Mouse (Mus musculus) monocyte, adult 5-6 weeks (primary cell): ENCODE data around the gene Lypd5. TPM values are rescaled to one million over a fixed set of nuclear protein-coding genes. Genes with fewer than 3 reads are reported as not detected.
A peak's percentile ranks its signal among the peaks of the same experiment; 100 is the strongest.

Experiments
- ATAC-seq: fragments of 153-309, 156-312 bp; replicated peaks from 2 replicates; pipeline ENCODE4 v1.8.0; 2017; ENCODE audit warnings: mild to moderate bottlenecking; ENCODE audit not compliant: low TSS enrichment, insufficient number of reproducible peaks, severe bottlenecking, poor library complexity, low FRiP score
- total RNA-seq: library from RNA; stranded (forward); fragments of 200-1000, 200-491, 200-594 nt; gene quantifications from 3 replicates; pipeline ENCODE4 v1.2.3, GENCODE M21; 2017

The Lypd5 gene
- total RNA-seq, 1 experiment from 2014 or later = not detected

GRCm38 (mm10) chr7:24356081-24356480 is 7.1 kb downstream of the Lypd5 start:
- no peak for ATAC-seq

GRCm38 (mm10) chr7:24357899-24358298 is 8.9 kb downstream of the Lypd5 start:
- ATAC-seq = no peak

DNA sequence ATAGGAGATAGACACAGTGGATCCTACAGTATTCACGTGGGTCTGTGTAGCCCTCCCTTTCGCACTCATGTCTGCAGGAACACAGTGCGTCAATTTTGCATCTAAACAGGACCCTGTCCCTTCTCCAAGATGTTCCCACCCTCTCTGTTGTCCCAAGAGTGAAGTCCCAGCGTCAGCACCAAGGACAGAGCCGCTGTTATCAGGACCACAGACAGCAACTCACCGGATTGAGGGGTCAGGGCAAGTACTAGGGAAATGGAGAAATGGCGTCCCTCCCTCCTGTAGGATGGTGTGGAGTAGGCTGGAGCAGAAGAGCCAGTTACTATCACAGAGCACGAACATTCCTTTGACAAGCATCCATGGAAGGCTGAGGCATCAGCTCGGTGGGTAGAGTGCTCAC is 10.3 kb downstream of the Lypd5 start:
- ATAC-seq = no peak

DNA sequence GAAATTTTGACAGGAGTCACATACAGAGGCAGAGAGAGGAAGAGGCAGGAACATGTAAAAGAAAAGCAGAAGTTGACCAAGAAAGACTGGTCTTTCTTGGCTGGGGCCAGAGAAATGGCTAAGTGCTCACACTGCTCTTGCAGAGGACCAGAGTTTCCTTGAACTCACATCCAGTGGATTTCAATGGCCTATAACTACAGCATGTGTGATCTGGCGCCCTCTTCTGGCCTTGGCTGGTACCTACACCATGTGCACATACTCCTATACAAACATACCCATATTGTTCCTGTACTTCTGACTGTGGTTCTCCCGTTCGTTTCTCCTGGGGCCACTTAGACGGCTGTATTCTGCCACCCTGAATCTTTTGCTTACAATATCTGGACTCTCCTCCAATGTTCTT is 12.0 kb downstream of the Lypd5 start:
- ATAC-seq = no peak

DNA sequence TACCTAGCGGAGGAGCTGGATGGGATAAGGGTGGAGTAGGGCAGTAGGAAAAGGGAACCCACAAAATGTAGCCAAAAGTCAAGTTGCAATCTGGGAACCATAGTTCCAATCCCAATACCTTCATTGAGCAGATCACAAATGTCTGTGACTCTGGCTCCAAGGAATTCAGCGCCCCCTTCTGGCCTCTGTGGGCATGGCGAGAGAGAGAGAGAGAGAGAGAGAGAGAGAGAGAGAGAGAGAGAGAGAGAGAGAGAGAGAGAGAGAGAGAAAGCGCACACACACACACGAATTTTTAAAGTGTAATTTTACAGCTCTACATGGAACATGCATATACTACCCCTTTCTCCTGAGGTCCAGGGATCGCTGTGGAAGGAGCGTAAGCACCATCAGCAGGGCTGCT is 14.2 kb downstream of the Lypd5 start:
- no peak for ATAC-seq

- peak; percentile 62 for ATAC-seq
Observed at GRCm38 (mm10) chr7:24364827-24365226, 15.8 kb downstream of the Lypd5 start.

DNA sequence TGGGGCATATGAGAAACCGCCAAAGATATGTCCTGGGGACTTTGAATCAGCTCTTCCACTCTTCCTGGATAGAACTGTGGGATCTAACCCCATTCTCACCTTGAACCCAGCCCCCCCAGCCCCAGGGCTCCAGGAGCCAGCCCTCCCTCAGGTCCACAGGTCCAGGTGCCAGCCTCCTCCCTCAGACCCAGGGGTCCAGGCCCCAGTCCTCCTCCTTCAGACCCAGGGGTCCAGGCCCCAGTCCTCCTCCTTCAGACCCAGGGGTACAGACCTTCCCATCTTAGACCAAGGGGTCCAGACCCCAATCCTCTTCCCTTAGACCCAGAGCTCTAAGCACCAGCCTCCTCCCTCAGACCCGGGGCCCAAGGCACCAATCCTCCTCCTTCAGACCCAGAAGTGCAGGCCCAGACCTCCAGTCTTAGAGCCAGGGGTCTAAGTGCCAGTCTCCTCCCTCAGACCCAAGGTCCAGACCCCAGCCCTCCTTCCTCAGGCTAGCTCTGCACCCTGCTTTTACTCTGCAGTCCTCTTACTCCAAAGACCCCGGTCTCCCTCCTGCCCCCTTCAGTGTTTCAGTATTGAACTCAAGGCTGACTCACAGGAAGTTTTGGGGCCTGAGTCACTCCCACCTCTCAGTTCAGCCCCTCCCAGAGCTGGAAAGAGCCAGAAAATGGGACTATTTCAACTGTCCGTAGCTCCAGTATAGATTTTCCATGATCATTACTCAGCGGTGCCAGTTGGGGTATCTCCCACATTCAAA is 16.4 kb downstream of the Lypd5 start:
- no peak for ATAC-seq

DNA sequence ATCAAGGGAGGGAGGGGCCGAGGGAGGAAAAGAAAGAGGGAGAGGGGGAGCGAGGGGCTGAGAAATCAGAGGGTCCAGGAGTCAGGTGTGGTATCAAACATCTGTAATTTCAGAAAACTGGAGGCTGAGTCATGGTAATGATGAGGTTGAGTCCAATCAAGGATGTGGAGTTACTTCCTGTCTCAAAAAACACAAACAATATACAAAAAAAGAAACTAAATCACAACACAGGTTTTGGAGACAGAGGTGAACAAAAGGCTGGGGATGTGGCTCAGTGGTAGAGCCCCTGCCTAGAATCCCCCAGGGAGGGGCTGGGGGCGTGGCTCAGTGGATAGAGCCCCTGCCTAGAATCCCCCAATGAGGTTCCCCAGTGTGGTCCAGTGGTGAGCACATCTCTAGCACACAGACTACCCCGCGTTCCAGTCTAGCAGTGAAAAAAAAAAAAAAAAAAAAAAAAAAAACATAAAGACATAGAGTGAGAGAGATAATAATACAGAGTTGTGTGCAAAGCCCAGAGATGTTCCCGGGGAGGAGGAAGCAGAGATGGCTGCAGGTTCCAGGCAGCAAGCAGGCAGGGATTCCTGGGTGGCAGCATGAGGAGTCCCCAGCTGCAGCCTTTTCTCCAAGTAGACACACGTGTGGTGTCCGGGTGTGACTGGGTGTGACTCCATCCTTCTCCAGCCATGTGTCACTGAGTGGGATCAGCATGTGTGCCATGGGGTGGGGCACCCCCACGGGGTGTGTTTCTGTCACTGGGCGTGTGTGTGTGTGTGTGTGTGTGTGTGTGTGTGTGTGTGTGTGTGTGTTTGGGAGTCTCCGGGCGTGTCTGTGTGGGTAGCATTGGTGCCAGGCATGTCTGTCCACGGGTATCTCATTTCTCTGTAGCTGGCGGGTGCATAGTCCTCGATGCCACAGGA is 18.0 kb downstream of the Lypd5 start:
- ATAC-seq = no peak

DNA sequence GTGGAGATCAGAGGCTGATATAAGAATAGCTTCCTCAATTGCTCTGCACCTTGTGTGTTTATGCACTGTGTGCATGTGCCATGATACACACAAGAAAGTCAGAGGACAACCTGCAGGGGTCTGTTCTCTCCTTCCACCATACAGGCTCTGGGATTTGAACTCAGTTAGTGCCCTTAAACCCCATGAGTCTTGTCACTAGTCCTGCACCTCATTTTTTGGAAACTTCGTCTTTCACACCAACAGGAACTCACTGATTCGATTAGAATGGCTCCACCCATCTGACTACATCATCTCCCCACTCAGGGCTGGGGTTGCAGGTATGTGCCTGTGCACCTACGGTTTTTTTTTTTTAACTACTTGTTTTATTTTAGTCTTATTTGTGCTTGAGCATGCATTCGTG is 19.2 kb downstream of the Lypd5 start:
- no peak for ATAC-seq

GRCm38 (mm10) chr7:24368946-24369345 is 19.9 kb downstream of the Lypd5 start:
- ATAC-seq = no peak

DNA sequence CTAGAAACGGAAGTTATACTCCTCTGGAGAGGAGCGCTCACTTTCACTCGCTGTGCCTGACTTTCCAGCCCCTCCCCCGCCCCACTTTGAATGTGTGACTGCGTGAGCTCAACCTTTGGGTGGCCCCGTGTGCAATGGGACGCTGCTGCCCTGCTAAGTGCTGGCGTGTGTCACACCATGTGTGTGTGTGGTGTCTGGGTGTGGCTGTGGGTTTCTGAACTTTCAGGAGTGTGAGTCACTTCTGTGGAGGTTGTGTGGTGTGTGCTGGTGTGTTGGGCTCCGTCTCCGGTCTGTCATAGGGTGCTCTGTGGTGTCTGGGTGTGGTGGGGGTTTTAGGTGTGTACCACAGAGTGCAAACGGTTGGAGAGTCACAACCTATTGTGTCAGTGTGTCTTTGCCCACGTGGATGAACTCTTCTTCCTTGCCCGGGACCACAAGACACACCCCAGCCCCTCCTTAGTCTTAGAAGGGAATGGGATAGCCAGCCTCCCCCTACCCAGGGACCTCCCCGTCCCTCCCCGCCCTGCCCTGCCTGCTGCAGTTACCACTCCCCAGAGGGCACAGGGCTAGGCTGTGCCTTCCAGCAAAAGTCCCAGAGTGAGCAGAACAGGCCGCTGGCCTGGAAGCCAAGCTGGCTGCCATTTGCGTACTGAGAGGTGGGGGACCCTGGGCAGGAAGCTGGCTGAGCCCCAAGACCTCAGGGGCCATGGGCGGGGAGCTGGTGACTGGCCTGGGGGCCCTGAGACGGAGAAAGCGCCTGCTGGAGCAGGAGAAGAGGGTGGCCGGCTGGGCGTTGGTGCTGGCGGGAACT is 20.9 kb downstream of the Lypd5 start, which contains the start of gene Kcnn4:
Kcnn4 (plus strand) TSS at position 533 of the 811 bp plus-strand sequence.
- ATAC-seq = peak; percentile 76

GRCm38 (mm10) chr7:24371012-24371808 is 22.2 kb downstream of the Lypd5 start:
- no peak for ATAC-seq

DNA sequence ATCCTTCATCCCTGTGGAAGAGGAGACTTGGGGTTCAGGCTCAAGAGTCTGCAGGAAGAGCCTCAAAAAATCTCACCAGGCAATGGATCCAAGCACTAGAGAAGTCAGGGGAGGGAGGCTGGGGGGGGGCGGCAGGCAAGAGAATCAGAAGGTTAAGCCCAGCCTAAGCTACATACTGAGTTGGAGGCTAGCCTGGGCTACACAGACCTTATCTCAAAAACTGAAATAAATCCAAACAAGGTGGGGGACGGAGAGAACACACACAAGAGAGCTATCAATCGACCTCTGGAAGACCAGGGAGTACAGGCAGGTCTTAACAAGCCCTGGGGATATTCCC is 22.8 kb downstream of the Lypd5 start:
- ATAC-seq = no peak

- no peak for ATAC-seq
Observed at GRCm38 (mm10) chr7:24372300-24372699, 23.3 kb downstream of the Lypd5 start.

GRCm38 (mm10) chr7:24372786-24373185 is 23.8 kb downstream of the Lypd5 start:
- no peak for ATAC-seq

DNA sequence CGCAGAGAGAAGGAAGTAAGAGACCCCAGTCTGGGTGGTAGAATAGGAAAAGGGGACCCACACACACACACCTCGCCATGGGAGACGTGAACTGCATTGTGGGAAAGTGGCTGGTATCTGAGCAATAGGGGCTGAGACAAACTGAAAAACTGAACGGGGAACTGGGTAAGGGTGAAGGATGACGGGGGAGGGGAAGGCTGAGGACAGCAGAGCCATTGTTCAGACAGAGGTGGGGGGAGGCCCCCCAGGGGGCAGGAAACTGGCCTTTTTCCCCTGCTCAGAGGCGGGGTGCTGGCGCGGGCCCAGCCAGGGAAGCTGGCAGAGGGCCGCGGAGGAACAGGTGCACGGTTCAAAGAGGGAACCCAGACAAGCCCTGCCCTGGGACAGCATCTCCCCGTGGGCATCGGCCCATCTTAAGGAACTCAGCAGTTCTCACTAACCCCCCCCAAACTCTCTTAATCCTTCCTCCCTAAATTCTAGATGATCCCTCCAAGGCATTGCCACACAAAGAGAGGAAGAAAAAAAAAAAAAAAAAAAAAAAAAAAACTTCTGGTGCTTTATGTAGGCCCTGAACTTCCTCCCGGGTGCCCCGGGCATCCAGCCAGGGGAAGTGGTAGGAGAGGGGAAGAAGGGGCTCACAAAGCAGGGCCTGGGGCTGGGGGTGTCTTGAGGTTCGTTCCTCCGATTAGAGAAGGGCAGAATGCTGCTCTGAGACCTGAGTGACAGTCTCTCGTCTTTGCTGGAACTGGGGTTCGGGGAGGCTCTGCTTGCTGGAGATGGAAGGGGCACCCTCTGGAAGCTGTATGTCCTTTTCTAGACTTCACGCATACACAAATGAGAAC is 24.8 kb downstream of the Lypd5 start:
- 0 out of 2 replicates have a peak, but pooled peaks have one; percentile 4 for ATAC-seq

GRCm38 (mm10) chr7:24376456-24376855 is 27.5 kb downstream of the Lypd5 start:
- ATAC-seq = no peak
